Mouse (Mus musculus): ENCODE results near the gene Obox2.
"Not testable (repeated sequence)": the region's sequence is repeated elsewhere in the genome, so short reads cannot be mapped to it uniquely, and the experiment has no call there.

DNA sequence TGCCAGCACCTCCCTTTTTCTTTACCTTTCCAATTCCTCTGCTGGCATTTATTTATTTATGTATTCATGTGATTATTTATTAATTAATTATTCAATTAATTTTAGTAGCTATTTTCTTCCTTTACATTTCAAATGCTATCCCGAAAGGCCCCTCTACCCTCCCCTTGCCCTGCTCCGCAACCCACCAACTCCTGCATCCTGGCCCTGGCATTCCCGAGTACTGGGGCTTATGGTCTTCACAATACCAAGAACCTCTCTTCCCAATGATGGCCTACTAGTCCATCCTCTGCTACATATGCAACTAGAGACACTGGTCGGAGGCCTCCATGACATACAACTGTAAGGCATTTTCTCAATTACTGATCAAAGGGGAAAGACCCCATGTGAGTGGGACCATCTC lies 37.0 kb downstream of the Obox2 start:
- TF ChIP-seq CTCF (IDR thresholded peaks at IDR 0.05; ENCODE audit: low read depth, low read length); POLR2A (IDR thresholded peaks at IDR 0.05; ENCODE audit: insufficient read depth, low read length); EP300 (IDR thresholded peaks at IDR 0.05; ENCODE audit: insufficient read depth, low read depth, low read length): not testable (repeated sequence)

Data from ES-Bruce4 (cell line).